Mouse (Mus musculus) brain, embryonic 14.5 days (tissue): ENCODE measurements around the gene L3mbtl3.

Experiments
- CTCF ChIP-seq: fragments of 200-500 bp; IDR thresholded peaks from 2 replicates; pipeline ENCODE4 v1.5.1; 2012; ENCODE audit warnings: inconsistent platforms, mild to moderate bottlenecking, moderate library complexity, borderline replicate concordance; ENCODE audit not compliant: insufficient read depth, insufficient read length; ENCODE audit errors: extremely low read depth
- POLR2A ChIP-seq: fragments of 200-500 bp; IDR thresholded peaks from 2 replicates; pipeline ENCODE4 v1.6.1; 2012; ENCODE audit warnings: mild to moderate bottlenecking, inconsistent platforms, borderline replicate concordance; ENCODE audit not compliant: poor library complexity, insufficient read depth, insufficient read length, severe bottlenecking; ENCODE audit errors: extremely low read depth

DNA sequence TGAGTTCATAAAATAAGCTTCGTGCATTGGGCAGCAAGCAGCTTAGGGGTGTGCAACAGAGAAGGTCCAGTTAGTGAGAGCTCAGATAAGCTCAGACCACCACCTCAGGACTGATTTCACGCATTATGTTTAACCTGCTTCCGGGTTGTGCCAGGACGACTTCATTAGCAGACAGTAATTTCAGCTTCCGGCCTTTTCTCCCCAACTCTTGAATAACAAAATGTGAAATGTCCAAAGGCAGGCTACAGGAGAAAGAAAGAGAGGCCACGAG lies 1.5 kb upstream of the L3mbtl3 start:
- TF ChIP-seq CTCF (no peak), POLR2A (no peak)
